Mouse (Mus musculus) thymus, postnatal 14 days (tissue): ENCODE results near the gene Rras2.
A peak's percentile ranks its signal among the peaks of the same experiment; 100 is the strongest.

Experiments
- DNase-seq: peaks from one replicate; pipeline ENCODE4 v3.0.0; 2021

Gene Rras2

GRCm38 (mm10) chr7:114070458-114070840 is 47.1 kb downstream of the Rras2 start:
- DNase-seq, result no peak

DNA sequence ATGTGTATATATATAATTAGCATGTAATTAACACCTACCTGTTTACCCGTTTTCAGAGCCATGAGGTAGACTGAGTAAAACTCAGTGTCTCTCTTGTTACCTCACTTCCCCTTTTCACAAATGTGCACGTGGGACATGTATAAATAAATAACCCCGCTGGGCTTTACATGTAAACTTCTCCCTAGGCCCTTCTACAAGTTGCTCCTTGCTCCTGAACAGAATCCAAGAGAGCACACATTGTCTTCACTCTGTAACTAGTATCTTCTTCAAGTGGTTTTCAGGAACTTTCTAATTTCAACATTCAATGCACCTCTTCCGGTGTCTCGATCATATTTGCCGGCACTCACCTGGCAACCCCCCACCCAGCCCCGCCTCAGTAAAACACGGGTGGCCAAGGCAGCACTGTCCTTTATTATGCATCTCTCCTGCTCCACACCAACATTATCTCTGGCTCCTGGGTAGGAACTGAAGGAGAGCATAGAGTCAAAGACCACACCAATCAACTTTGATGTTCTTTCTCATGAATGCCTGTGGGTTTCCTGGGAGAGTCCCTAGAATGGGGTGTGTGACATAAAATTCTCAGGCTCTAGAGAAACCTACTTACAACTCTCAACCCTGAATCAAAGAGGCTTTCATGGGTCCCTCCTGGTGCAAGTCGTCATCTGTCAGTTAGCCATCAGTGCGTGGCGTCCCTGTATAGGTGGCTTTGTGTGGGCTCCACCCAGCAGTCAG is 47.7 kb downstream of the Rras2 start:
- DNase-seq, result no peak

GRCm38 (mm10) chr7:114068956-114069533 is 48.5 kb downstream of the Rras2 start:
- DNase-seq, result peak; percentile 36

- DNase-seq, result peak; percentile 84
These were observed 50.9 kb downstream of the Rras2 start for GRCm38 (mm10) chr7:114066529-114067178.

DNA sequence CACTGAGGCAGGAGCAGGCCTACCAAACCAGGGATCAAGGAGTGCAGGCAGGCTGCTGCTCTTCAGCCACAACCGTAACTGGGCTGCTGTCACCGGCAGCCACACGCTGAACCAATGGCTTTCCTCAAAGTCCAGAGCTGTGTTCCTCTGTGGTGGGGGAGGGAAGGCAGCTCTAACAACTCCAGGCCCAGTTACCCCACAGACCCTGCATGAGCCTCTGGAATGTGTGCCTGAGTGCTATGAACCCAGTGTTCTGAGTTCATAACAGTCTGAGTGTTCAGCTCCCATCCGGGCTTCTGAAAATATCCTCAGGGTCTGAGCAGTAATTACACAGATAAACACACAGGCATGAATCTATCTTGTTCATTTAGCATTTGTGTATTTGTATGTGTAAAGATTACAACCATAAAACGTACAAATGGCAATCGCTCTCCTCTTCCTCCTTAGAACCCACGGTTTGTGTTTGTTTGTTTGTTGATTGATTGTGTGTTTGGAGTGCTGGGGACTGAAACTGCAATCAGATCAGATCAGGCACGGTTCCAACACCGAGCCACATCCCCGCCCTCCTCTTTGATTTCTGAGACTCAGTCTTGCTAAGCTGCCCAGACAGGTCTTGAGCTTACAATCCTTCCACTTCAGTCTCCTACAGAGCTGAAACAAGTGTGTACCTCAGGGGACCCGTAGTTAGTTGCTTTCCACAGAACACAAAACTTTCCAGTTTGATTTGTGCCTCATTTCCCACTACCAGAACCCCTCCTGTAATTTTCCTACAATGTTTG is 52.0 kb downstream of the Rras2 start:
- no peak for DNase-seq

DNA sequence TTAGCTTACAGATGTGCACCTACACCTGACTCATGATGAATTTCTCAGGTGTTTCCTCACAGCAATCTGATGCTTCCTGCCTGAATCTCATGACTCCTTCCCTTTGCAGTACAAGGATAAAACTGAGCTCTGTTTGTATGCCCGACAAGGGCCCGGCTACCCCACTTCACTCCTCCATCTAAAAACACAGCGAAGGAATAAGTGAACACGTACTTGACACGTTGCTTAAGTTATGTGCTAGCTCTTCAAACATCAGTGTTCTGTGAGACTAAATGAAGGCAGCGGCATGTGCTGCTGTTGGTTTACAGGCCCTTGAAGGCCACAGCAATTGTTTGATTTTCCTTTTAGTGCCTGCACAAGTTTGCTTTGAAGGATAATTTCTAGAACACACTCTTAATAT is 53.6 kb downstream of the Rras2 start:
- no peak for DNase-seq

DNA sequence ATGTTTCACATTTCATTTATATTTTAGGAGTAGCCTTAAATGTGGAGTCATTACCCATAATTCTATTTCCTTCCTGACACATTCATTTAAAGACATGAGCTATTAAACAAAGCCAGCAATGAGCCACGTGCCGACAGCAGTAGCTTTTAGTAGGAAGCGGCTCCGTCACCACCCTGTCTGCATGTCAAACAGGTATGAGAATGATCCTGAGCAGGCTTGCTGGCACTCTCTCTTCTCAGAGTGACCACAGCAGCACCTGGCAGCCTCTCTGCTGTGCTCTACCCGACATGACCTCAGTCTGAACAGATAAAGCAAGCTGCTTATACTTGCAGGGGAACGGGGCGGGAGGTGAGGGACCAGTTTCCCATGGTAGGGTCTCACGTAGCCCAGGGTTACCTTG is 54.0 kb downstream of the Rras2 start:
- no peak for DNase-seq

GRCm38 (mm10) chr7:114062451-114062850 is 55.1 kb downstream of the Rras2 start:
- no peak for DNase-seq

GRCm38 (mm10) chr7:114060445-114060844 is 57.1 kb downstream of the Rras2 start:
- DNase-seq, result no peak

DNA sequence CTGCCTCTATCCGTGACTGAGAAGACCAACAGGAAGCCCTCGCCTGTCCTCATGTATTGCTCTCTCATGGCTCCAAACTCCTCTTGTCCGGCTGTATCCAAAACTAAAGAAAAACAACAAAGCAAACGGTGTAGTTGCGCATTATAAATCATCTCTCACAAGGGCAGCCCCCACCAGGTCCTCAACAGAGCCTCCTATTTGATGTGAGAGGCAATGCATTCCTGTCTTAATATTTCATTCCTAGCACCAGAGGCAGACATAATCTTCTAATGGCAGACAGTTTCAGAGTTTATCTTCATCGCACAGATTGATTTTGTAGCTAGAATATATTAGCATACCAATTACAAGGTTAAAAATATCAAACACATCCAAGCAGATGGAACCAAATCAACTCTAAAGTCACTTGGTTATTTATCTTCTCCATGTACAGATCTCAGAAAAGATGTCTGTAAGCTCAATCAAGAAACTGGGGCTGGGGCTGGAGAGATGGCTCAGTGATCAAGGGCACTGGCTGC is 58.6 kb downstream of the Rras2 start:
- no peak for DNase-seq

- no peak for DNase-seq
These were observed 59.4 kb downstream of the Rras2 start for GRCm38 (mm10) chr7:114058166-114058565.

GRCm38 (mm10) chr7:114053720-114054119 is 63.9 kb downstream of the Rras2 start:
- no peak for DNase-seq

- no peak for DNase-seq
These were observed 71.8 kb downstream of the Rras2 start for GRCm38 (mm10) chr7:114045814-114046213.

GRCm38 (mm10) chr7:114043929-114044549 is 73.5 kb downstream of the Rras2 start:
- DNase-seq, result no peak

- DNase-seq, result no peak
These were observed 74.3 kb downstream of the Rras2 start for GRCm38 (mm10) chr7:114042973-114043928.

GRCm38 (mm10) chr7:114041349-114041748 is 76.2 kb downstream of the Rras2 start:
- DNase-seq, result no peak

DNA sequence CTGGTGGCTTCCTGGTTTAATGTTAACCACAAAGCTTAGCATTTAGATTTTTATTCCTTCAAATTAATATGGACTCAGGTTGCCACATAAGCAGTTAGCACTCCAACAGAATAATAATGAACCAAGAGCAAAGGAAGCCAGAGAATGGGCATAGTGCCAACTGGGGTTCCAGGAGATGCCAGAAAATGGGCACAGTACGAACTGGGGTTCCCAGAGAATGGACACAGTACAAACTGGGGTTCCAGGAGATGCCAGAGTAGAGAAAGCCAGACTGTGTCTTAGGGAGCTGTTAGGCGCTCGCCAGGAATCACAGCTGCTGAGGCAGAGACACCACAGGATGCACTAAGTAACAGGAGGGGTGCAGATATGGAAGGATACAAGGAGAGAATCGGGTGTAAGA is 80.3 kb downstream of the Rras2 start:
- no peak for DNase-seq

GRCm38 (mm10) chr7:114029596-114029995 is 88.0 kb downstream of the Rras2 start:
- no peak for DNase-seq

DNA sequence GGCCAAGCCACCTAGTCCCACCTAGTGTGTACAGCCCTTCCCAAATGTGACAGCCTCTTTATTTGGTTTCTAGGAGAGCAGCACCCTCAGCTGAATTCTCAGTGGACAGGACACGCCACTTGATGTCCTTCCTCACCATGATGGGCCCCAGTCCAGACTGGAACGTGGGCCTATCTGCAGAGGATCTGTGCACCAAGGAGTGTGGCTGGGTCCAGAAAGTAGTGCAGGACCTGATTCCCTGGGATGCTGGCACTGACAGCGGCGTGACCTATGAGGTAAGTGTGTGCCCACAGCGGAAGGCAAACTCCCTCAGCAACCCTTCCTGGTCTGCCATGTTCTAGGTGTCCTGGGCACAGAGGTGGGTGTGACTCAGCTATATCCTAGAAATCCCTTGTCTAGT is 88.8 kb downstream of the Rras2 start:
- DNase-seq, result no peak

DNA sequence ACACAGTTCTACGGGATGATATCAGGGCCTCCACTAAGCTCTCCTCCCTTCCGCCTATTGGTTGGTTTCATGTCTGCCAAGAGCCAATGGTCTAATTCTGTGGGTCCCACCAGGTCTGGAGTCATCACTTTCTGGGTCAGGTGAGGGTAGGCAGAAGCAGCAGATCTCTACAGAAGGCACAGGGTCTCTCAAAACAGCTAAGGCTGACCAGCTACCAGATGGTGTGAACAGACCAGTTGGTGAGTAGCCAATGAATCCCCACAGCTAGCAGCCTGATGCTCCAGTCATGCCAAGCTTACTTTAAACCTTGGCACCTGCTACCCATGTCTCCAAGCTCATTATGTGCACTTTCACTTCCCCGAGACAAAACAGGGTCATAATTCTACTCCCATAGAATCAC is 90.2 kb downstream of the Rras2 start:
- DNase-seq, result no peak

DNA sequence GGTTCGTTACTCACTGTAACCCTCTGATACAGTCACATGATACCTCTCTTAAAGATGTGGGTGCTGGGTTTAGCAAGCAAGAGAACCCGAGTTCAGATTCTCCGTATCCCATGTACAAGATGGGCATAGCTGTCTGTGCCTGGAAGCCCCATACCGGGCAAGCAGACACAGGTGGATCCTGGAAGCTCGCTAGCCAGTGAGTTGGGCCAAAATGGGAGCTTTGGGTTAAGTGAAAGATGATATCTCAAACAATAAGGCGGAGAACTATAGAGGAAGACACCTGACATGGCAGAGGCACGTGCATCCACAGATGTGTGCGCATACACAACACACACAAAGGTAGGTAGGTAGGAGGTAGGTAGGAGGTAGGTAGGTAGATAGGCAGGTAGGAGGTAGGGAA is 90.7 kb downstream of the Rras2 start:
- DNase-seq, result no peak

DNA sequence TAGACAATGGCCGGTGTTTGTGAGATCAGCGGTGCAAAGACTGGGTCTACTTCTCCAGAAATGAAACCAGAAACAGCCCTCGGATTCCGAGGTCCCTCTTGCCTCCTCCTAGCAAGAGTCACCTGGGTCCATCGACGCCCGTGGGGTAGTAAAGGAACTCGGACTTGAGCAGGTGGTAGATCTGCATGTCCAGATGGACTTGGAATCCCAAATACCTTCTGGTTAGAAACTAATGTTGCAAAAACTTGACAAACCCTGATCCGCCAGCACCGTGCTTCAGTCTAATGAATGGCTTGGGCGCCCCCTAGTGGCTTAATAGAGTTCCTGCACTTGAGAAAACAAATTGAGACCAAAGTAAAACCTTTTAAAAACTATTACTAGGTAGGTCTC is 96.9 kb downstream of the Rras2 start:
- peak; percentile 78 for DNase-seq
